Mouse (Mus musculus) embryonic facial prominence, embryonic 14.5 days (tissue): ENCODE data around the gene Atp8a1. TPM values are rescaled to one million over a fixed set of nuclear protein-coding genes. Genes with fewer than 3 reads are reported as not detected.
"Not testable (repeated sequence)": the region's sequence is repeated elsewhere in the genome, so short reads cannot be mapped to it uniquely, and the experiment has no call there.

Experiments
- ATAC-seq: fragments of 200-750 bp; cut with Nextera tagmentation; 2 replicates; pipeline ENCODE4 v1.8.0; 2017; ENCODE audit warnings: low read depth, moderate number of reproducible peaks, moderate TSS enrichment
- DNase-seq: peaks from one replicate; pipeline ENCODE4 v3.0.0-alpha.2; 2015; ENCODE audit warnings: low spot score
- H3K27ac ChIP-seq: fragments of 300-500 bp; sonication (generic); replicated peaks from 2 replicates; pipeline ENCODE4 v1.5.1; 2014; ENCODE audit warnings: low read depth, mild to moderate bottlenecking, low read length, moderate library complexity
- H3K27me3 ChIP-seq: fragments of 300-500 bp; sonication (generic); replicated peaks from 2 replicates; pipeline ENCODE4 v1.6.1; 2014; ENCODE audit warnings: low read length; ENCODE audit not compliant: control insufficient read depth, insufficient read depth
- H3K36me3 ChIP-seq: fragments of 300-500 bp; sonication (generic); 2 replicates; pipeline ENCODE4 v1.6.1; 2014; ENCODE audit warnings: low read length, mixed read lengths; ENCODE audit not compliant: control insufficient read depth, insufficient read depth
- H3K4me1 ChIP-seq: fragments of 300-500 bp; sonication (generic); 2 replicates; pipeline ENCODE4 v1.6.1; 2014; ENCODE audit warnings: antibody characterized with exemption, low read length; ENCODE audit not compliant: control insufficient read depth, insufficient read depth
- H3K4me2 ChIP-seq: fragments of 300-500 bp; sonication (generic); 2 replicates; pipeline ENCODE4 v1.6.1; 2014; ENCODE audit warnings: low read depth, mild to moderate bottlenecking, low read length, moderate library complexity, mixed read lengths
- H3K4me3 ChIP-seq: fragments of 300-500 bp; sonication (generic); 2 replicates; pipeline ENCODE4 v1.5.1; 2014; ENCODE audit warnings: low read depth, mild to moderate bottlenecking, low read length
- H3K9ac ChIP-seq: fragments of 300-500 bp; sonication (generic); 2 replicates; pipeline ENCODE4 v1.6.1; 2014; ENCODE audit warnings: low read depth, mild to moderate bottlenecking, low read length, moderate library complexity, mixed read lengths
- H3K9me3 ChIP-seq: fragments of 300-500 bp; sonication (generic); 2 replicates; pipeline ENCODE4 v1.6.1; 2016; ENCODE audit warnings: low read length; ENCODE audit not compliant: control insufficient read depth
- WGBS: fragments of 180-500 bp; shearing (Covaris S2); extraction: QIAGEN DNeasy Blood & Tissue Kit; methylation state at CpG from one replicate; pipeline ENCODE4 v1.1.7; 2014; 5-methylcytosine and 5-hydroxymethylcytosine counted together
- polyA plus RNA-seq: library from polyadenylated mRNA; unstranded; fragments of >200 nt; fragmentation: Nextera tagmentation; extraction: Ambion mirVana; gene quantifications from 2 replicates; pipeline ENCODE4 v1.2.1, GENCODE M21; 2014

Gene Atp8a1
- polyA plus RNA-seq, 1 experiment from 2014 or later = 14.2 TPM

GRCm38 (mm10) chr5:67821185-67821584, 26.0 kb downstream of the Atp8a1 start:
- ATAC-seq (no peak), DNase-seq (no peak)
- H3K4me1 ChIP-seq = no peaks in the 10 kb centered on the region
- H3K27ac ChIP-seq = no peak overlapping the region
- no peaks in the 10 kb centered on the region for H3K9me3 ChIP-seq
- no peak overlapping the region for H3K4me3 ChIP-seq
- no peak overlapping the region for H3K4me2 ChIP-seq
- 95% methylated on average over 2 of the region's 2 CpGs for WGBS
- H3K9ac ChIP-seq = no peak overlapping the region
- H3K36me3 ChIP-seq = no peaks in the 10 kb centered on the region
- no peaks in the 10 kb centered on the region for H3K27me3 ChIP-seq

DNA sequence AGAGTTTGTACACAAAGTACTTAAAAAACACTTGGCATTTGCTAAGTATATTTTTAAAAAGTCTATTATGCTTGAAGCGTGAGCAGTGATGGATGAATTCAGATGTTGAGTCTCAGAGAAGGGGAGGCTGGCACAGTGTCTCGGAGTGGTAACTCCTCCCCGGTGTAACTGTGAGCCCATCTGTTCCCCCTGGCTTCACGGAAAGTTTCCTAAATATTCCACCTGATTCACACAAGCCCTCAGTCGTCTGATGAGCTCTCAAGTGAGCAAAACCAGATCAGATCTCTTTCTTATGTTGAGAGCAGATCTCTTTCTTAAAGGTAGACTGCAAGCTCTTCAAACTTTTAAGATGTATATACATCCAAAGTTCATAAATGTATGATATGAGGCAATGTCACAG, 27.8 kb downstream of the Atp8a1 start:
- Histone ChIP-seq H3K4me1 (no peaks in the 10 kb centered on the region), H3K36me3 (no peaks in the 10 kb centered on the region), H3K9ac (no peak overlapping the region), H3K4me2 (no peak overlapping the region), H3K9me3 (no peaks in the 10 kb centered on the region), H3K4me3 (no peak overlapping the region), H3K27ac (no peak overlapping the region), H3K27me3 (no peaks in the 10 kb centered on the region)
- DNase-seq (no peak), ATAC-seq (no peak)
- WGBS = 69% methylated on average over 5 of the region's 5 CpGs

DNA sequence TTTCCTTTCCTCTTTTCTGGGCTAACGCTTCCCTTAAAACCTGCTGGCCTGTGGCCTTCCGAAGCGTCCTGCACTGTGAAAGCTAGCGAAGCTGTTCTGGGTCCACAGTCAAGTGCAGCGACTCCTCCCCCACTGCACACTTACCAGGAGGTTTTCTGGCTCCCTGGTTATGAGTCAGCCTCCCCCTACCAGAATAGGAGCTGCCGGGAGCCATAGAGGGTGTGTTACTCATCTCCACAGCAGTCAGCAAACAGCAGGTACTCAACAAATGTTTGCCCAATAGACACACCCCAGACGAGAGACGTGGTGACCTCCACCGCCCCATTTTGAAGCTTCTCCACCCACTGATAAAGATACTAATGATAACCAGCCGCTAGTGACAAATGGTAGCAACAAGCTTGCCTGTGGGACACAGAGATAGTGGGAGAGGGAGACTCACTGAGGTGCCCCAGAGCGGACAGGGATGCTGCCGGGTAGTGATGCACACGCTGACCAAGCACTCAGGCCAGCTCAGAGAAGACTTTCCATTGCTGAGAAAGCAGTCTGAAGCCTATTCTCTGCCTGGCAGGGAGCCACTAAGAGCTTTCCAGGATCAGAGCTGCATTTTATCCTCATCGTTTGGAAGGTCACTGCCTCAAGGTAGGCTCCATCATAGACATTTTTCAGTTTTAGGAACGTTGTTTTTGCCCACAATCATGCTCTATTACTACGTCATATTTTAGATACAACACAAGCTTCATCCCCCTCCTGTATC, 31.5 kb downstream of the Atp8a1 start:
- WGBS = 61% methylated on average over 16 of the region's 16 CpGs
- no peaks in the 10 kb centered on the region for H3K36me3 ChIP-seq
- H3K4me3 ChIP-seq = no peak overlapping the region
- H3K9me3 ChIP-seq = no peaks in the 10 kb centered on the region
- peak overlapping the region; percentile 18; the same call in 1 of the 2 replicates for H3K4me2 ChIP-seq
- ATAC-seq = no peak
- no peaks in the 10 kb centered on the region for H3K4me1 ChIP-seq
- no peak for DNase-seq
- H3K27me3 ChIP-seq = no peaks in the 10 kb centered on the region
- H3K9ac ChIP-seq = no peak overlapping the region
- H3K27ac ChIP-seq = no peak overlapping the region

- not testable (repeated sequence) for H3K4me1 ChIP-seq, H3K9ac ChIP-seq, DNase-seq, H3K27me3 ChIP-seq, H3K36me3 ChIP-seq, H3K9me3 ChIP-seq, H3K27ac ChIP-seq, H3K4me3 ChIP-seq, ATAC-seq
- WGBS = 68% methylated on average over 5 of the region's 8 CpGs
- peak overlapping the region; percentile 18; the same call in 1 of the 2 replicates for H3K4me2 ChIP-seq
These were observed 32.2 kb downstream of the Atp8a1 start for GRCm38 (mm10) chr5:67815060-67815459.

DNA sequence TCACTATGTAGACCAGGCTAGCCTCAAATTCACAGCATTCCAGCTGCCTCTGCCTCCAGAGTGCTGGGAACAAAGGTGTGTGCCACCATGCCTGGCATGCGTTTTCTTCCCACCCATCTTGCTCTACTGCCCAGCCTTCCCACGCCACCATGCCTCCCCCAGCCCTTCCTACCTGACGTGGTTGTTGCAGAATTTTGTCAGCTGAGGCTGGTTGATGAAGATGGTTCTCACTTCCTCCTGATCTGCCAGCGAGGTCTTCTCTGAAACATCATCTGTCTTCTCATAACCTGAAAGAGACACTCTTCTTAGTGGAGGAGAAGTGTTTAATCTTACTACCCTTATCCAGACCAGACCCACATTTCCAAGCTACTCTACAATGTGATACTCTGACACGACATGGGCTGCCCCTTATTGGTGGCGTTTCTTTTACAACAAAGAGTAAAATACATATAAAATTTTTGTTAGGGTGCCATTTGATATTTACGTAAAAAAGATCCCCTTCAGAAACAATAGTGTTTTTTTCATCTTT, 32.7 kb downstream of the Atp8a1 start:
- ATAC-seq (no peak), DNase-seq (no peak)
- Histone ChIP-seq H3K4me1 (no peaks in the 10 kb centered on the region), H3K4me2 (no peak overlapping the region), H3K36me3 (no peaks in the 10 kb centered on the region), H3K27me3 (no peaks in the 10 kb centered on the region), H3K4me3 (no peak overlapping the region), H3K9me3 (no peaks in the 10 kb centered on the region), H3K9ac (no peak overlapping the region), H3K27ac (no peak overlapping the region)
- WGBS = 87% methylated on average over 7 of the region's 7 CpGs

DNA sequence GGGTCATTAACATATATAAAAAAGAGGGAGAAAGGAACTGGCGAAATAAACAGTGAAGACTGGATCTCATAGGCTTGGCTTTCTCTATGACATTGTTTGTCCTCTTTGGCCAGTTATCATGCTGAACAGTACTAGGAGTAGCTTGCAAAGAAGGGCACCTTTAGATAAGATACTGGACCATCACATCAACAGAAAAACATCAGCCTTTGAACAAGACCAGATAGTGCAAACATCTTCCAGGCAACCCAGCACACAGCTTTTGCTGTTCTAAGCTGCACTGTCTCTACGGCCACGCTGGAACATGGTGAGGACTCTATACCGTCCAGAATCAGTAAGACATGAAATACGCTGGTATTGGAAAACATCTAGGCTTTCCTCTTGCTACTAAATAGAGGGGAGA, 33.9 kb downstream of the Atp8a1 start:
- Histone ChIP-seq H3K9me3 (no peaks in the 10 kb centered on the region), H3K4me2 (no peak overlapping the region), H3K36me3 (no peaks in the 10 kb centered on the region), H3K4me1 (no peaks in the 10 kb centered on the region), H3K27ac (no peak overlapping the region), H3K4me3 (no peak overlapping the region), H3K27me3 (no peaks in the 10 kb centered on the region), H3K9ac (no peak overlapping the region)
- WGBS = 93% methylated on average over 5 of the region's 5 CpGs
- ATAC-seq (no peak), DNase-seq (no peak)

- no peak overlapping the region for H3K9ac ChIP-seq
- no peak overlapping the region for H3K4me3 ChIP-seq
- H3K27me3 ChIP-seq = no peaks in the 10 kb centered on the region
- H3K9me3 ChIP-seq = no peaks in the 10 kb centered on the region
- no peaks in the 10 kb centered on the region for H3K36me3 ChIP-seq
- no peak overlapping the region for H3K4me2 ChIP-seq
- ATAC-seq (no peak), DNase-seq (peak; percentile 66)
- H3K27ac ChIP-seq = no peak overlapping the region
- 83% methylated on average over 17 of the region's 17 CpGs for WGBS
- no peaks in the 10 kb centered on the region; the same call in 1 of the 2 replicates for H3K4me1 ChIP-seq
These were observed 44.8 kb downstream of the Atp8a1 start for GRCm38 (mm10) chr5:67802174-67803030.

DNA sequence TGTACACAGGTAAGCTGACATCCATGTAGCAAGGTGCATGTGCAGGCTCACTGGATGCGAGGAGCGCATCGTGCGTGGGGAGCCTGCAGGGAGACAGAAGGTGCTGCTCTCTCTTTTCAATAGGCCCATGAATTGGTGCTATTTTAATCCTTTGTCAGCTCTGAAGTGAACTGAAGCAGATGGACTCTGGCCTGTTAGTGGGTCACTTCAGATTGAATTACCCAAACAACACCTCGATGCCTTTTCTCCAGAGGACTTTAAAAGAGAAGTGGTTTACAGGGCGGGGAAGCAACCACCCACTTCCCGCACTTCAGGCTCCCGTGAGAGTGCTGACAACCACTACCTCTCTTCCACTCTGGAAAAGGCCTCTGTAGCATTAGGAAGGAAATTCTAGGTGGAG, 46.4 kb downstream of the Atp8a1 start:
- 75% methylated on average over 8 of the region's 8 CpGs for WGBS
- no peak for DNase-seq
- no peaks in the 10 kb centered on the region for H3K9me3 ChIP-seq
- H3K27me3 ChIP-seq = no peaks in the 10 kb centered on the region
- no peak overlapping the region for H3K27ac ChIP-seq
- no peak overlapping the region for H3K4me3 ChIP-seq
- H3K4me2 ChIP-seq = no peak overlapping the region
- no peak for ATAC-seq
- H3K36me3 ChIP-seq = no peaks in the 10 kb centered on the region
- no peaks in the 10 kb centered on the region; the same call in 1 of the 2 replicates for H3K4me1 ChIP-seq
- H3K9ac ChIP-seq = no peak overlapping the region
